Comparison of ENCODE assay signal across 12 mouse cellular contexts in the genomic region with DNA sequence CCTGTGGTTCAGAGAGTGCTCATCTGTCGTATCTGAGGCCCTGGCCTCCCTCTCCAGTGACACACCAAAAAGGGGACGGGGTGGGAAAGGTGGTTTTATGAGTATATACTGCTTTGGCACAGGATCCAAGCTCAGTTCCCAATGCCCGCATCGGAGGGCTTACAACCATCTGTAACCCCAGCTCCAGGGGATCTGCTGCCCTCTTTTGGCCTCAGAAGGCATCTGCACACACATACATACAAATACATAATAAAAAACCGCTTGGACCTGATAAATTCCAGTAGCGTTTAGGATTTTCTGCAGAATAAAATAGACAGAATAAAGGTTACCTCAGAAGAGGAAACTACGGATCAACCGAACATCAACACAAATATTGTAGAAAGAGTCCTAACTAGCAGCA. TPM values are rescaled to one million over a fixed set of nuclear protein-coding genes. Genes with fewer than 3 reads are reported as not detected.
A peak's percentile ranks its signal among the peaks of the same experiment; 100 is the strongest.
DNase-seq lines count a peak whose midpoint lies in the region; ATAC-seq and TF ChIP-seq lines count a peak whose summit lies in the region.
"Had no signal": no experiment of that assay in that cellular context is flagged by ENCODE, and none has a peak within 500 bp of the region (broad histone marks: within the 10 kb centered on the region; RNA-seq: fewer than 3 reads in every experiment).

No protein-coding gene starts in this region.

- no peak for ATAC-seq in CD4-positive, CD25-positive, alpha-beta regulatory T cell, adult 4 months
- ATAC-seq in frontal cortex, adult (ENCODE audit: low TSS enrichment), result no peak
- ATAC-seq: activated CD4-positive, CD25-positive, alpha-beta regulatory T cell, adult 4 months had no signal

- DNase-seq in CD4-positive, CD25-positive, alpha-beta regulatory T cell, adult 2 months (ENCODE audit: low read depth, low spot score), result peak; percentile 23
- no peak for DNase-seq in layer of hippocampus, adult 2 months (ENCODE audit: low spot score in 2 of 2)
- no peak for DNase-seq in layer of hippocampus, adult 9-10 months (ENCODE audit: low spot score)
- peak; percentile 12 for DNase-seq in NIH3T3 (ENCODE audit: low read depth)
- peak; percentile 32 for DNase-seq in induced T-regulatory cell, adult 2 months (ENCODE audit: low read depth)
- DNase-seq in testis, postnatal 10 days (ENCODE audit: low spot score), result no peak
- DNase-seq: cerebellum, postnatal 36 days; kidney, postnatal 14 days; lung, adult 18-20 months had no signal

- TF ChIP-seq CTCF in layer of hippocampus, adult 2 months (conservative IDR thresholded peaks at IDR 0.05), result peak; percentile 57

- no peak overlapping the region for H3K27ac ChIP-seq in layer of hippocampus, adult 2 months

- H3K4me3 ChIP-seq in layer of hippocampus, adult 2 months, result no peak overlapping the region

RNA-seq across cellular contexts. Expression of gene Faap20, which starts 29.5 kb away (rescaled TPM):
- 10 to 100 TPM; 50.4 to 58.5 TPM for polyA plus RNA-seq in CD4-positive, CD25-positive, alpha-beta regulatory T cell, adult 4 months (2017; shearing (Covaris generic))
- total RNA-seq in layer of hippocampus, adult 2 months (2021), result 10 to 100 TPM; 29.2 to 34.3 TPM

RNA-seq across cellular contexts. Expression of gene Ski, which starts 56.7 kb away (rescaled TPM):
- polyA plus RNA-seq in CD4-positive, CD25-positive, alpha-beta regulatory T cell, adult 4 months (2017; shearing (Covaris generic)), result 10 to 100 TPM; 20.6 to 28.2 TPM
- 100 to 1,000 TPM; 128 to 136 TPM for total RNA-seq in layer of hippocampus, adult 2 months (2021)

Comparison
In these comparisons a context has a peak if more than half of its experiments do, and no peak if none do; other contexts are left out.
1. DNase-seq: peak in CD4-positive, CD25-positive, alpha-beta regulatory T cell, adult 2 months (single experiment), NIH3T3 (single experiment) and induced T-regulatory cell, adult 2 months (single experiment); none in layer of hippocampus, adult 2 months (0 of 2), layer of hippocampus, adult 9-10 months (single experiment) and testis, postnatal 10 days (single experiment).